Comparison of ENCODE assay signal across 9 mouse cellular contexts in the genomic region with DNA sequence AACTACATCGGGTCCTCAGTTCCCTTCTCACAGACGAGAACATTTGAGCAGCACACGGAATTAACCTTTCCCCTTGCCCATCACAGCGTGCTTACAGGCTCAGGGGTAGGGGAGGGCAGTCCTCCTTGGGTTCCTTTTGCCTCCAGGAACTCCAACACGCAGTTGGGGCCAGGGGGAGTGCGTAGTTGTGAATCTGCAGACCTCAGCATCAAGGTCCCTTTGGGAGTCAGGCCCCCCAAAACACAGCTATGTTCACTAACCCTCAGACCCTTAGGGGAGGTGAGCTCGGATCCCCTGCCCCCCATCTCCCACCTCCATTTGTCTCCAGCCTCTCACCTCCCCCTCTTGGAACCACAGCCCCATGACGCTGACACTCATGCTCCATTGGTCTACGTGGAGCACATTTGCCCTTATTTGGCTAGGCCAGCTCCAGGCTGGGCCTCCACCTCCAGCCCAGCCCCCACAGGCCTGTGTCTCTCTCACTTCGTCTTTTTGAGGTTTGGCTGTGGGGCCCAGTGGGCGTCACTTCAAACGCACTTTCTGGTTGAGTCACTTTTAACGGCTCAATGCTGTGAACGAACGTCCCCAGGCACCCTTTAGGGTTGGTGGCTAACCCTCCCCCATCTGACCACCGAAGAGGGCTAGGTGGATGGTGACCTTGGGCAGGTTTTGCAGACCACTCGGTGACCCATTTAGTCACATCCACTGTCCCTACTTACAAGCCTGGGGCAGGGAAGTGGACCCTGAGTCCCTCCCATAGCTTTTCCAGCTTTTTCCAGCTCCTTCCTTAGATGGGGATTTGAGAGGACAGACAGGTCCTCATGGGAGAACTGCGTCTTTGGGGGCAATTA. TPM values are rescaled to one million over a fixed set of nuclear protein-coding genes. Genes with fewer than 3 reads are reported as not detected.
DNase-seq lines count a peak whose midpoint lies in the region; ATAC-seq and TF ChIP-seq lines count a peak whose summit lies in the region.
"Had no signal": no experiment of that assay in that cellular context is flagged by ENCODE, and none has a peak within 500 bp of the region (broad histone marks: within the 10 kb centered on the region; RNA-seq: fewer than 3 reads in every experiment).

No protein-coding gene starts in this region.

- H3K4me2 ChIP-seq in intestine, embryonic 16.5 days (ENCODE audit: low read depth, low read length), result no peak overlapping the region
- H3K4me2 ChIP-seq in lung, embryonic 14.5 days, result peak overlapping the region; percentile 38

- no peak overlapping the region for H3K9ac ChIP-seq in intestine, embryonic 16.5 days (ENCODE audit: low read depth, low read length)
- H3K9ac ChIP-seq in lung, embryonic 14.5 days, result peak overlapping the region; percentile 9; the same call in 1 of the 2 replicates
- H3K9ac ChIP-seq: limb, embryonic 15.5 days had no signal

- H3K9me3 ChIP-seq in E14TG2a.4 (ENCODE audit: low read length), result no peaks in the 10 kb centered on the region
- no peaks in the 10 kb centered on the region for H3K9me3 ChIP-seq in embryonic facial prominence, embryonic 10.5 days
- no peaks in the 10 kb centered on the region for H3K9me3 ChIP-seq in intestine, embryonic 16.5 days (ENCODE audit: control insufficient read depth, low read length)
- H3K9me3 ChIP-seq in lung, embryonic 14.5 days (ENCODE audit: low read depth, low read length), result no peaks in the 10 kb centered on the region
- H3K9me3 ChIP-seq: limb, embryonic 15.5 days had no signal

- peak overlapping the region; percentile 67 for H3K4me3 ChIP-seq in E14TG2a.4 (replicated peaks; ENCODE audit: low read length)
- 0 out of 2 replicates have a peak overlapping the region, but pooled peaks have one; percentile 30 for H3K4me3 ChIP-seq in embryonic facial prominence, embryonic 10.5 days
- H3K4me3 ChIP-seq in intestine, embryonic 16.5 days (ENCODE audit: low read length), result no peak overlapping the region
- no peak overlapping the region for H3K4me3 ChIP-seq in lung, embryonic 14.5 days (ENCODE audit: low read depth, low read length)
- H3K4me3 ChIP-seq: limb, embryonic 15.5 days had no signal

- no peak for TF ChIP-seq CTCF in E14TG2a.4 (conservative IDR thresholded peaks at IDR 0.05; ENCODE audit: low read length)
- no peak for TF ChIP-seq CTCF in lung, embryonic 14.5 days (IDR thresholded peaks at IDR 0.05; ENCODE audit: low read depth)

- H3K36me3 ChIP-seq in E14TG2a.4 (ENCODE audit: insufficient read depth, low read length), result peaks cover 14% of the 10 kb centered on the region
- H3K36me3 ChIP-seq in embryonic facial prominence, embryonic 10.5 days (replicated peaks), result peaks cover 12% of the 10 kb centered on the region
- 0 out of 2 replicates have a peak, but pooled peaks cover 3% of the 10 kb centered on the region for H3K36me3 ChIP-seq in intestine, embryonic 16.5 days (ENCODE audit: control insufficient read depth, insufficient read depth, low read length)
- H3K36me3 ChIP-seq in lung, embryonic 14.5 days (ENCODE audit: insufficient read depth), result peaks cover 11% of the 10 kb centered on the region

- WGBS in embryonic facial prominence, embryonic 10.5 days, result 65% methylated on average over 18 of the region's 18 CpGs
- 52% methylated on average over 18 of the region's 18 CpGs for WGBS in intestine, embryonic 16.5 days
- WGBS in lung, embryonic 14.5 days, result 31% methylated on average over 18 of the region's 18 CpGs

- H3K4me1 ChIP-seq in E14TG2a.4 (replicated peaks; ENCODE audit: low read depth, low read length), result peaks cover 64% of the 10 kb centered on the region
- H3K4me1 ChIP-seq in embryonic facial prominence, embryonic 10.5 days, result peaks cover 24% of the 10 kb centered on the region
- 0 out of 2 replicates have a peak, but pooled peaks cover 2% of the 10 kb centered on the region for H3K4me1 ChIP-seq in intestine, embryonic 16.5 days (ENCODE audit: control insufficient read depth, insufficient read depth, low read length)
- no peaks in the 10 kb centered on the region for H3K4me1 ChIP-seq in lung, embryonic 14.5 days (ENCODE audit: insufficient read depth)

- DNase-seq in adrenal gland, adult 2 months, result peak; percentile 43
- no peak for DNase-seq in adrenal gland, postnatal 25 days
- DNase-seq in embryonic facial prominence, embryonic 10.5 days (ENCODE audit: low spot score), result no peak
- peak; percentile 66 for DNase-seq in lung, embryonic 14.5 days
- peak; percentile 91 to 92 for DNase-seq in spleen, postnatal 4 days (ENCODE audit: low spot score in 2 of 2)
- no peak for DNase-seq in cerebellum, adult 8-10 months

- ATAC-seq in intestine, embryonic 16.5 days, result peak; percentile 77
- peak; percentile 83 for ATAC-seq in lung, embryonic 14.5 days (ENCODE audit: insufficient read depth)

- peak overlapping the region; percentile 44 for H3K27ac ChIP-seq in embryonic facial prominence, embryonic 10.5 days (replicated peaks)
- H3K27ac ChIP-seq in intestine, embryonic 16.5 days (ENCODE audit: low read length), result no peak overlapping the region
- H3K27ac ChIP-seq in lung, embryonic 14.5 days (ENCODE audit: low read depth), result peak overlapping the region; percentile 65
- H3K27ac ChIP-seq: limb, embryonic 15.5 days had no signal

- no peaks in the 10 kb centered on the region for H3K27me3 ChIP-seq in E14TG2a.4 (ENCODE audit: insufficient read depth, low read length)
- no peaks in the 10 kb centered on the region for H3K27me3 ChIP-seq in embryonic facial prominence, embryonic 10.5 days (replicated peaks; ENCODE audit: low read depth, poor library complexity, severe bottlenecking)
- no peaks in the 10 kb centered on the region for H3K27me3 ChIP-seq in intestine, embryonic 16.5 days (replicated peaks; ENCODE audit: control insufficient read depth, insufficient read depth, low read length)
- H3K27me3 ChIP-seq in lung, embryonic 14.5 days (ENCODE audit: insufficient read depth, low read length), result no peaks in the 10 kb centered on the region

RNA-seq across cellular contexts. Expression of gene Tspoap1, which starts 10.9 kb away (rescaled TPM):
- 1 to 10 TPM; 3.3 to 4.6 TPM for total RNA-seq in adrenal gland, adult 2 months (2021)
- polyA plus RNA-seq in adrenal gland, adult 2 months (2012; rRNA removed), result 6.6 and 9.7 TPM in 2 replicates
- total RNA-seq in adrenal gland, postnatal 25 days (2021), result 7.4 and 9.4 TPM in 2 replicates
- polyA plus RNA-seq in embryonic facial prominence, embryonic 10.5 days (2016; fragmentation: Nextera tagmentation; extraction: Ambion mirVana), result 4.0 and 7.0 TPM in 2 replicates
- 0.83 and 1.2 TPM in 2 replicates for polyA plus RNA-seq in intestine, embryonic 16.5 days (2015; fragmentation: Nextera tagmentation; extraction: Ambion mirVana)
- polyA plus RNA-seq in lung, embryonic 14.5 days (2014; fragmentation: Nextera tagmentation; extraction: Ambion mirVana), result 1.5 and 2.5 TPM in 2 replicates

RNA-seq across cellular contexts. Expression of gene Supt4a, which starts 12.1 kb away (rescaled TPM):
- 10 to 100 TPM; 43.3 to 74.3 TPM for total RNA-seq in adrenal gland, adult 2 months (2021)
- 18.5 and 21.4 TPM in 2 replicates for polyA plus RNA-seq in adrenal gland, adult 2 months (2012; rRNA removed)
- total RNA-seq in adrenal gland, postnatal 25 days (2021), result 59.0 and 84.6 TPM in 2 replicates
- polyA plus RNA-seq in embryonic facial prominence, embryonic 10.5 days (2016; fragmentation: Nextera tagmentation; extraction: Ambion mirVana), result 184 and 185 TPM in 2 replicates
- polyA plus RNA-seq in intestine, embryonic 16.5 days (2015; fragmentation: Nextera tagmentation; extraction: Ambion mirVana), result 108 and 111 TPM in 2 replicates
- 145 and 146 TPM in 2 replicates for polyA plus RNA-seq in lung, embryonic 14.5 days (2014; fragmentation: Nextera tagmentation; extraction: Ambion mirVana)

RNA-seq across cellular contexts. Expression of gene Mpo, which starts 44.0 kb away (rescaled TPM):
- total RNA-seq in adrenal gland, adult 2 months (2021), result under 1 TPM in 1 of 2 experiments, not detected in 1; 0.29 TPM
- not detected in 2 replicates for polyA plus RNA-seq in adrenal gland, adult 2 months (2012; rRNA removed)
- total RNA-seq in adrenal gland, postnatal 25 days (2021), result not detected in 2 replicates
- polyA plus RNA-seq in embryonic facial prominence, embryonic 10.5 days (2016; fragmentation: Nextera tagmentation; extraction: Ambion mirVana), result 5.2 and 6.3 TPM in 2 replicates
- 1.8 and 6.1 TPM in 2 replicates for polyA plus RNA-seq in intestine, embryonic 16.5 days (2015; fragmentation: Nextera tagmentation; extraction: Ambion mirVana)
- polyA plus RNA-seq in lung, embryonic 14.5 days (2014; fragmentation: Nextera tagmentation; extraction: Ambion mirVana), result 0.37 and 0.89 TPM in 2 replicates

Comparison
In these comparisons a context has a peak if more than half of its experiments do, and no peak if none do; other contexts are left out.
1. DNase-seq: peak in adrenal gland, adult 2 months (single experiment), lung, embryonic 14.5 days (single experiment) and spleen, postnatal 4 days (2 of 2); none in adrenal gland, postnatal 25 days (single experiment), embryonic facial prominence, embryonic 10.5 days (single experiment) and cerebellum, adult 8-10 months (single experiment).
2. H3K4me3 ChIP-seq: peak in E14TG2a.4 (single experiment) and embryonic facial prominence, embryonic 10.5 days (single experiment); none in intestine, embryonic 16.5 days (single experiment) and lung, embryonic 14.5 days (single experiment).